Mouse (Mus musculus): ENCODE data around the gene Gstz1.

The Gstz1 gene

GRCm38 (mm10) chr12:87146966-87147365, at the start of gene Gstz1:
Gene Gstz1, plus strand, starts transcription at chr12:87147165.
- peak; percentile 54 for DNase-seq (ENCODE audit: extremely low read depth, low read depth, low spot score)

- DNase-seq (ENCODE audit: extremely low read depth, low read depth, low spot score) = no peak
These were observed 46.6 kb upstream of the Gstz1 start for GRCm38 (mm10) chr12:87100331-87100730.

- no peak for DNase-seq (ENCODE audit: extremely low read depth, low read depth, low spot score)
These were observed 44.8 kb upstream of the Gstz1 start, which contains the start of gene Ngb for GRCm38 (mm10) chr12:87102165-87102631. Gene Ngb, minus strand, starts transcription at chr12:87102539.

DNA sequence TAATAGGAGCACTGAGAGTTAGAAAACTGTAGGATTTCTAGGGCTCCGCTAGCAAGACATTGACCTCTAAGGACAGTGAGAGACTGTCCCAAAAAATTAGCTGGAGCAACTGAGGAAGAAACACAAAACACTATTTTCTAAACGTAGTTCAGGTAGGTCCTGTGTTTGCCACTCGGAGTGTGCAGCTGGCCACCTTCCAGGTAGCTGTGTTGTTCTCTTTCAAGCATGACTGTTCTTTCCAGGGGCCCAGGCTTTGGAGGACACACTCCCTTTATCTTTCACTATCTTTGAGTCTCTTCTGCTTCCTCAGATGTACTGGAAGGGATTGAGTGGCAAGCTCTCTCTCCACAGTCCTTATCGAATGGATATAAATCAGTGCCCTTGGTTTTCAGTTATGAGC, 43.5 kb upstream of the Gstz1 start:
- no peak for DNase-seq (ENCODE audit: extremely low read depth, low read depth, low spot score)

DNA sequence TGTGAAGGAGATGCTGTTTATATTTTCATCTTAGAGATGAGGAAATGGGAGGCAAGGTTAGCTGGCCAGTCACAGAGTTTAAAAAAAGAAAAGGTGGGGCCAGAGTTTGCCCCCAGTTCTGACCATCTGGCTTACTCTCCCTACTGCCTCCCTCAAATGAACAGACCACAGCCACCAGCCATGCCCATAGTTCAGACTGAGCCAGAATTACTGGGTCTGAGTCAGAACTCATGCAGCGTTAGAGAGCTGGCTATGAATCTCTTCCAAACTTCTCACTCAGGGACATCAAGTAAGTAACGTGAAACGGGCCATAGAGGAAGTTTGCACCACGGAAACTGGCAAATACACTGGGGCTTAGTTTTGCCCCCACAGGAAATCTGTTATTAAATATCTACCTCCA, 42.2 kb upstream of the Gstz1 start:
- no peak for DNase-seq (ENCODE audit: extremely low read depth, low read depth, low spot score)

GRCm38 (mm10) chr12:87107357-87107977, 39.5 kb upstream of the Gstz1 start:
- DNase-seq (ENCODE audit: extremely low read depth, low read depth, low spot score) = no peak

DNA sequence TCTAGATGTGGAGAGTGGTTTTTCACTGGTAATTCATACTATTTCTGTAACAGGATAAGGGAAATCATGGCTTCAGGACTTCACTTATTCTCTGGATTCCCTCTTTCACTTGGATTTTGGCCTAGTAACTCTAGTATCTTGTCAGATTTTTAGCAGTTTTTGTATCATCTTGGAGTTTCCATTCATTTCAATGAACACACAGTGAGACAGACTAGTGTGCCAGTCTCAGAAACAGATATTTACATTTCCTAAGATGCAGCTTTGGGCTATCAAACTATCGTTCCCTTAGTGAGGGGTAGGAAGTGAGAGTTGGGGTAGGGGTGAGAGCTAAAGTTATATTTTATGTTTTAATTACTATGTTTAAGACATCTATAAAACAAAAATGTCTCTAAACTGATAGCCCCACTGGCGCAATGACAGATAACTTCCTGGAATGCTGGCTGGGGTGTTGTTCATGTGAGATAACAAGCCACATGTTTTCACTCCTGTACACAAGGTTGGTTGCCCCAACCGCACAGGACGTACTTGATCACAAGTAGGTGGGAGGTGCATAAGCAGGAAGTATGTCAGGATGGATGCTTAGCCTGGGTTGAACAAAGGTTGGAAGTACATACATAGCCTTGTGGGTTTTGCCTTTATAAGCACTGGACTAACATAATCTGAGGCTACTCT, 24.9 kb upstream of the Gstz1 start:
- no peak for DNase-seq (ENCODE audit: extremely low read depth, low read depth, low spot score)

DNA sequence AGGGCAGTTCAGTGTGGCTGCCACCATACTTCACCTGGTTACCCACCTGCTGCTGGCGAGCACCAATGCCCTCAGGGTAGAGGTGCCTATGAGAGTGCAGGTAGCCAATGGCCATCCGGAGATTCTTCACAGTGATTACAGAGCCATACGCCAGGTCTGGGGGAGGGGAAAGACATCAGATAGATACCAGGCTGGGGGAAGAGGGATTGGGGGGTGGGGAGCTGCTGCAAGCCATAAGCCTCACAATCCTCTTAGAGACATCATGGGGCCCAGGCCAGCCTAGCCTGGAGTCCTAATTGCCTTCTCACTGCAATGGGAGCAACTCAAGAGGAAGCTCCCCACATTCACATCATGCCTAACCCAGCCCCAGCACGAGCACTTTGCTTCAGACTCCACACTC, 19.7 kb upstream of the Gstz1 start:
- no peak for DNase-seq (ENCODE audit: extremely low read depth, low read depth, low spot score)

- no peak for DNase-seq (ENCODE audit: extremely low read depth, low read depth, low spot score)
These were observed 16.7 kb upstream of the Gstz1 start for GRCm38 (mm10) chr12:87130224-87130623.

- DNase-seq (ENCODE audit: extremely low read depth, low read depth, low spot score) = no peak
These were observed 15.8 kb upstream of the Gstz1 start for GRCm38 (mm10) chr12:87131181-87131580.

- no peak for DNase-seq (ENCODE audit: extremely low read depth, low read depth, low spot score)
These were observed 15.3 kb upstream of the Gstz1 start for GRCm38 (mm10) chr12:87131619-87132018.

- no peak for DNase-seq (ENCODE audit: extremely low read depth, low read depth, low spot score)
These were observed 14.8 kb upstream of the Gstz1 start for GRCm38 (mm10) chr12:87132210-87132609.

GRCm38 (mm10) chr12:87132784-87133183, 14.2 kb upstream of the Gstz1 start:
- DNase-seq (ENCODE audit: extremely low read depth, low read depth, low spot score) = no peak

DNA sequence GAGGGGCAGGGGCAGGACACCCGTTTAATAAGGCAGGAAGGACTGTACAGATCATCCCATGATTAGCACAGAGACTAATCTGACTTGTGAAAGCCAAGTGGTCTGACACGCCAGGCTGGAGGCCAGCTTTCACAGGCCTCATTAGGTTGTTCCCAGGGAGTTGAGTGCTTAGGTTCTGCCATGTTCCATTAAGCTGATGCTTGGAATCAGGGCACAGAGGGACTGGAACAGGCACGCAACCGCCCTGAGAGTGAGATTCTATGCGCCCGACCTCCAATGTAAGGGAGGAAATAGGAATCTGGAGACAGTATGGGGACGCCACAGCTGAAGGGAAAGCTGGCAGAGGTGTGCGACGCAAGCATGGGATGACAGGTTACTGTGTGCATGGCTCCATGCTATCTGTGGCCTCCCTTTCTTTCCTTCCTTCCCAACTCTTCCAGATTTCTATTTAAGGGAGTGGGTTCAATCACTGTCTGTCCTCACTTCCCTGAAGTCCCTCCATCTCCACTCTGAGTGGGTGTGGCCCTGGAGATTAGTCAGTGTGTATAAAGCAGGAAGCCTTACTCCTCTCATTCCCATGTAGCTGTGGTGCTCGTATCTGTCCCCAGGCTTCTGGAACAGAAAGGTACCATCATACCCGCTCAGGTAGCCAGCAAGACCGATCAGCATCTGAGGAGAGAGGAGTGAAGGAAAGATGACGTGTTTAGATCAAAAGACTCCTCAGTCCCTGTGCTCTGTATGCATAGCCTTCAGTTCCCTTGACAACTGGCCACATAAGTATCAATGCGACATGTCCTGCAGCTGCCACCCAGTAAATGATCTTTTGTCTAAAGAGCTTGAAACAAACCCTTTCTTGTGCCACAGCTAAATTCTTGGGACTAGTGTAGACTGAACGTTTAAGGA, 9.3 kb upstream of the Gstz1 start:
- no peak for DNase-seq (ENCODE audit: extremely low read depth, low read depth, low spot score)

GRCm38 (mm10) chr12:87138342-87138701, 8.6 kb upstream of the Gstz1 start:
- no peak for DNase-seq (ENCODE audit: extremely low read depth, low read depth, low spot score)

- no peak for DNase-seq (ENCODE audit: extremely low read depth, low read depth, low spot score)
These were observed 8.2 kb upstream of the Gstz1 start for GRCm38 (mm10) chr12:87138768-87139167.

DNA sequence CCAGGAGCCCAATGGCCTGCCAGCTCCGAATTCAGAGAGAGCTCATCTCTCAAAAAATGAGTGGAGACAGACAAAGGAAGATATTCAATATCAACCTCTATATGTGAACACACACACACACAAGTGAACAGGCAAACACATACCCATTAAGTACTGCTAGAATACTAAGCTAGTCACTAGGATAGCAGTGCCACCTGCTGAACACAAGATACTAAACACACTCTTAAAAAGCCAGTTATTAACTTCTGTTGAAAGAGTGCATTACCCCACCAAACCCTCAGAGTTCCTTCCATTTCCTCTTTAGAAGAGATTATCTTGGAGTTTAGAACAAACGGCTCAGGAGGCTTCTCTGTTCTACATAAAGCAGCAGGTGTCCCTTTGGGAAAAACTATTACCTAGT, 4.8 kb upstream of the Gstz1 start:
- no peak for DNase-seq (ENCODE audit: extremely low read depth, low read depth, low spot score)

DNA sequence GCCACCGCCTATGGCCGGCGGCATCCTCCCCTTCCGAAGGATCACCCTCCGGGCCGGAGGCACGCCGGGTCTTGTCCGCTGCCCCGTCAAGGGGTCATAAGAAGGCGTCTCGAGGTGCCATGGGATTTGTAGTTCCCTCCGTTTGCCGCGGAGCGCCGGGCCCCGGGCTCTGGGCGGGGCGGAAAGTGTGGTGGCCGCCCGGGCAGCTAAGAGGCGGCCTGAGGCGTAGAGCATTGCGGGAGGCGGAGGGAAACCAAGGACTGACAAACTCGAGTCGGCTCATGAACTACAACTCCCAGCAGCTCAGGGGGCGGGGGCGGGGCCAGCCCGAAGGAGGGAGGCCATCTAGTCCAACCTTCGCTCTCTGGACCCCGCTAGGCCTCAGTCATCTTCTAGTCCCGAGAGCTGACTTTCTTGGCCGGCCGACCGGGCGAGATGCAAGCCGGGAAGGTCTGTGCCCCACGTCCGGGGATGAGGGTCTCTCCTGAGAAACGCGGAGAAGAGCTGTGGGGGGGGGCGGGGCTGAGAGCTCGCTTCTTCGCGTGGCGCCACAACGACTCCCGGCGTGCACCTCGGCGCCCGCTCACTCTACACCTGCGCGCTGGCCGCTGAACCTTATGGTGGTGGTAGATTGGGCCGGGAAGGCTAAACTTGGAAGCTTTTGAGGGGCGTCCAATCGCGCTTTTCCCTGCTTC, 577 bp downstream of the Gstz1 start, which contains the start of gene Pomt2:
Gene Pomt2, minus strand, starts transcription at position 574 of the 695 bp plus-strand sequence.
- peak; percentile 61 for DNase-seq (ENCODE audit: extremely low read depth, low read depth, low spot score)

- no peak for DNase-seq (ENCODE audit: extremely low read depth, low read depth, low spot score)
These were observed 1.2 kb downstream of the Gstz1 start for GRCm38 (mm10) chr12:87148136-87148535.

GRCm38 (mm10) chr12:87149471-87149870, 2.5 kb downstream of the Gstz1 start:
- no peak for DNase-seq (ENCODE audit: extremely low read depth, low read depth, low spot score)

DNA sequence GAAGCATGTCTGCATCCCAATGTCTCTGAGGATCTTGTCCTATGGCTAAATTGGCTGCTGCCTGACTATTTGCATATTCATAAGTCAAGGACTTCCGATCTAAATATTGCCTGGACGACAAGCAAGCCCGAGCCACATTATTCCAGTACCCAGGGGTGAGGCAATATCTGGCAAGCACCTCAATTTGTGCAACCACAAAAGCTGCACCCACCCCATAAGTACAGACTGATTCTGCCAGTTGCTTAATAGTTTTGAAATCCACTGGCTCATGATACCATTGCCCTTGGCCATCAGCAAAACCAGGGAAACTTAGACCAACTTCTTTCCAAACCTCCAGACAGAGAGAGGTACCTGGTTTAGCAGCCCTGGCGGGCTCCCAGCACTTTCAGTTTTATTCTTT, 7.5 kb downstream of the Gstz1 start:
- DNase-seq (ENCODE audit: extremely low read depth, low read depth, low spot score) = peak; percentile 83
